Mouse (Mus musculus): ENCODE results near the gene Gjb2. TPM values are rescaled to one million over a fixed set of nuclear protein-coding genes. Genes with fewer than 3 reads are reported as not detected.
"Not testable (repeated sequence)": the region's sequence is repeated elsewhere in the genome, so short reads cannot be mapped to it uniquely, and the experiment has no call there.

Gene Gjb2
- polyA plus RNA-seq, 1 experiment, result 4.9 TPM

- Histone ChIP-seq H3K36me3 (ENCODE audit: control insufficient read depth, insufficient read depth, low read length) (no peaks in the 10 kb centered on the region), H3K4me1 (replicated peaks; ENCODE audit: control insufficient read depth, insufficient read depth, low read length) (0 out of 2 replicates have a peak, but pooled peaks cover 5% of the 10 kb centered on the region), H3K4me3 (ENCODE audit: control insufficient read depth, insufficient read depth, low read length) (no peak overlapping the region), H3K27ac (ENCODE audit: control insufficient read depth, insufficient read depth, low read length) (no peak overlapping the region), H3K27me3 (ENCODE audit: control insufficient read depth, insufficient read depth, low read length) (no peaks in the 10 kb centered on the region)
- TF ChIP-seq POLR2A (IDR thresholded peaks at IDR 0.05; ENCODE audit: control insufficient read depth, extremely low read depth, insufficient read depth, low read length, poor library complexity) (no peak), CTCF (IDR thresholded peaks at IDR 0.05; ENCODE audit: borderline replicate concordance, control insufficient read depth, extremely low read depth, insufficient read depth, low read length, poor library complexity) (no peak)
- DNase-seq, result no peak
- 29% methylated on average over 11 of the region's 11 CpGs for WGBS
These were observed 20.3 kb downstream of the Gjb2 start for GRCm38 (mm10) chr14:57084180-57084668.

GRCm38 (mm10) chr14:57082863-57083262, 21.6 kb downstream of the Gjb2 start:
- Histone ChIP-seq H3K4me1 (replicated peaks; ENCODE audit: control insufficient read depth, insufficient read depth, low read length) (0 out of 2 replicates have a peak, but pooled peaks cover 5% of the 10 kb centered on the region), H3K36me3 (ENCODE audit: control insufficient read depth, insufficient read depth, low read length) (no peaks in the 10 kb centered on the region), H3K27me3 (ENCODE audit: control insufficient read depth, insufficient read depth, low read length) (no peaks in the 10 kb centered on the region), H3K27ac (ENCODE audit: control insufficient read depth, insufficient read depth, low read length) (no peak overlapping the region), H3K4me3 (ENCODE audit: control insufficient read depth, insufficient read depth, low read length) (no peak overlapping the region)
- 97% methylated on average over 1 of the region's 1 CpGs for WGBS
- TF ChIP-seq POLR2A (IDR thresholded peaks at IDR 0.05; ENCODE audit: control insufficient read depth, extremely low read depth, insufficient read depth, low read length, poor library complexity) (no peak), CTCF (IDR thresholded peaks at IDR 0.05; ENCODE audit: borderline replicate concordance, control insufficient read depth, extremely low read depth, insufficient read depth, low read length, poor library complexity) (no peak)
- no peak for DNase-seq

GRCm38 (mm10) chr14:57075537-57075936, 29.0 kb downstream of the Gjb2 start:
- Histone ChIP-seq H3K4me3 (ENCODE audit: control insufficient read depth, insufficient read depth, low read length) (no peak overlapping the region), H3K4me1 (replicated peaks; ENCODE audit: control insufficient read depth, insufficient read depth, low read length) (no peaks in the 10 kb centered on the region), H3K27ac (ENCODE audit: control insufficient read depth, insufficient read depth, low read length) (no peak overlapping the region), H3K36me3 (ENCODE audit: control insufficient read depth, insufficient read depth, low read length) (no peaks in the 10 kb centered on the region), H3K27me3 (ENCODE audit: control insufficient read depth, insufficient read depth, low read length) (no peaks in the 10 kb centered on the region)
- TF ChIP-seq POLR2A (IDR thresholded peaks at IDR 0.05; ENCODE audit: control insufficient read depth, extremely low read depth, insufficient read depth, low read length, poor library complexity), result no peak
- no peak for TF ChIP-seq CTCF (IDR thresholded peaks at IDR 0.05; ENCODE audit: borderline replicate concordance, control insufficient read depth, extremely low read depth, insufficient read depth, low read length, poor library complexity)
- 92% methylated on average over 6 of the region's 6 CpGs for WGBS
- no peak for DNase-seq

GRCm38 (mm10) chr14:57069906-57070305, 34.6 kb downstream of the Gjb2 start:
- not testable (repeated sequence) for H3K4me1 ChIP-seq (replicated peaks; ENCODE audit: control insufficient read depth, insufficient read depth, low read length); H3K36me3 ChIP-seq (ENCODE audit: control insufficient read depth, insufficient read depth, low read length); H3K27me3 ChIP-seq (ENCODE audit: control insufficient read depth, insufficient read depth, low read length); H3K27ac ChIP-seq (ENCODE audit: control insufficient read depth, insufficient read depth, low read length); H3K4me3 ChIP-seq (ENCODE audit: control insufficient read depth, insufficient read depth, low read length)
- peak; percentile 65 for DNase-seq
- WGBS, result 2% methylated on average over 2 of the region's 2 CpGs

GRCm38 (mm10) chr14:57066053-57066452, 38.4 kb downstream of the Gjb2 start:
- H3K27me3 ChIP-seq (ENCODE audit: control insufficient read depth, insufficient read depth, low read length), result no peaks in the 10 kb centered on the region
- no peak overlapping the region for H3K27ac ChIP-seq (ENCODE audit: control insufficient read depth, insufficient read depth, low read length)
- DNase-seq, result no peak
- H3K36me3 ChIP-seq (ENCODE audit: control insufficient read depth, insufficient read depth, low read length), result no peaks in the 10 kb centered on the region
- H3K4me1 ChIP-seq (replicated peaks; ENCODE audit: control insufficient read depth, insufficient read depth, low read length), result no peaks in the 10 kb centered on the region
- TF ChIP-seq POLR2A (IDR thresholded peaks at IDR 0.05; ENCODE audit: control insufficient read depth, extremely low read depth, insufficient read depth, low read length, poor library complexity), result no peak
- TF ChIP-seq CTCF (IDR thresholded peaks at IDR 0.05; ENCODE audit: borderline replicate concordance, control insufficient read depth, extremely low read depth, insufficient read depth, low read length, poor library complexity), result no peak
- H3K4me3 ChIP-seq (ENCODE audit: control insufficient read depth, insufficient read depth, low read length), result no peak overlapping the region

GRCm38 (mm10) chr14:57060052-57060451, 44.5 kb downstream of the Gjb2 start:
- peaks cover 10% of the 10 kb centered on the region for H3K27me3 ChIP-seq (ENCODE audit: control insufficient read depth, insufficient read depth, low read length)
- peak; percentile 73 for DNase-seq
- H3K27ac ChIP-seq (ENCODE audit: control insufficient read depth, insufficient read depth, low read length); H3K4me1 ChIP-seq (replicated peaks; ENCODE audit: control insufficient read depth, insufficient read depth, low read length); H3K36me3 ChIP-seq (ENCODE audit: control insufficient read depth, insufficient read depth, low read length); H3K4me3 ChIP-seq (ENCODE audit: control insufficient read depth, insufficient read depth, low read length): not testable (repeated sequence)
- 0% methylated on average over 1 of the region's 1 CpGs for WGBS

GRCm38 (mm10) chr14:57057563-57058321, 46.8 kb downstream of the Gjb2 start, which contains the start of gene Gja3:
Gene Gja3, minus strand, starts transcription at chr14:57058100.
- H3K27ac ChIP-seq (ENCODE audit: control insufficient read depth, insufficient read depth, low read length), result no peak within 1 kb of the TSS

More at GRCm38 (mm10) chr14:57057563-57058321, 46.8 kb downstream of the Gjb2 start, which contains the start of gene Gja3:
- H3K36me3 ChIP-seq (ENCODE audit: control insufficient read depth, insufficient read depth, low read length), result no peaks in the 10 kb centered on the region
- 1% methylated on average over 78 of the region's 79 CpGs for WGBS
- H3K27me3 ChIP-seq (ENCODE audit: control insufficient read depth, insufficient read depth, low read length), result peaks cover 10% of the 10 kb centered on the region
- H3K4me1 ChIP-seq (replicated peaks; ENCODE audit: control insufficient read depth, insufficient read depth, low read length), result peaks cover 2% of the 10 kb centered on the region; the same call in 1 of the 2 replicates
- peak within 1 kb of the TSS; percentile 17; the same call in 1 of the 2 replicates for H3K4me3 ChIP-seq (ENCODE audit: control insufficient read depth, insufficient read depth, low read length)
- peak; percentile 83 for DNase-seq
- TF ChIP-seq POLR2A (IDR thresholded peaks at IDR 0.05; ENCODE audit: control insufficient read depth, extremely low read depth, insufficient read depth, low read length, poor library complexity) (no peak), CTCF (IDR thresholded peaks at IDR 0.05; ENCODE audit: borderline replicate concordance, control insufficient read depth, extremely low read depth, insufficient read depth, low read length, poor library complexity) (no peak)
